Mouse (Mus musculus): ENCODE results near the gene Ccdc177.
A peak's percentile ranks its signal among the peaks of the same experiment; 100 is the strongest.

Gene Ccdc177

DNA sequence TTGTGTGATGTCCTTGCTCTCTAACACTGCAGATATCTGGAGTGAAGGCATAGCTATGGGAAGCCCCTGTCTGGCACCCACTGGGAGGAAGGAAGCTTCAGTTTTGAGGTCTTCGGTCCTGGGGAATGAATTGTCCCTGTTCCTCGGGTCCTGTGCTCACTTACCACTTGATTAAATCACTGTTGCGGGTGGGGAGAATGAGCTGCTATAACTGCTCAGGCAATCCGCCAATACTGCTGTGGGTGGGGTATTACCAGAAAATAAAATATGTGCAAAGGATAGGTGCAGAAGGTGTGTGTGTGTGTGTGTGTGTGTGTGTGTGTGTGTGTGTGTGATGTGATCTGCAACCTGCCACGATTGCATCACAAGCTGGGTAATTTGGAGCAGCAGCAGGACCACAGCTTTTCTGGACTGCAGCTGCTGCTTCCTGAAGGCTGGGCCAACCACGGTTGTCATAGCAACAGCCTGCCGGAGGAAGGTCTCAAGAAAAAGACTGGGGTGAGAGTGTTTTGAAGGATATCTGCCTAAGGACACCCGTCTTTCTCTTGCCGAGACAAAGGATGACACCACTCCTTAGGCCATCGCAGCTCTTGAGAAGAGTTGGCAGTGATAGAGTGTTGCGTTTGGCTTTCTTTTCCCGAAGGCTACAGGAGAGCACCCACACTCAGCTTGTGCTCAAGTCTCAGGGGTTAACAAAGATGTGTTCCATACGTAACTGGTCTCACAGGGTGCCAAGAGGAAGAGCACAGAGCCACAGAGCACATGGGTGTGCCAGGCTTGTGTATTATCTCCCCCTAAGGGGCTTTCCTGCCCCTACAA is 23.8 kb downstream of the Ccdc177 start:
- no peak for DNase-seq (ENCODE audit: low read depth, low spot score)

DNA sequence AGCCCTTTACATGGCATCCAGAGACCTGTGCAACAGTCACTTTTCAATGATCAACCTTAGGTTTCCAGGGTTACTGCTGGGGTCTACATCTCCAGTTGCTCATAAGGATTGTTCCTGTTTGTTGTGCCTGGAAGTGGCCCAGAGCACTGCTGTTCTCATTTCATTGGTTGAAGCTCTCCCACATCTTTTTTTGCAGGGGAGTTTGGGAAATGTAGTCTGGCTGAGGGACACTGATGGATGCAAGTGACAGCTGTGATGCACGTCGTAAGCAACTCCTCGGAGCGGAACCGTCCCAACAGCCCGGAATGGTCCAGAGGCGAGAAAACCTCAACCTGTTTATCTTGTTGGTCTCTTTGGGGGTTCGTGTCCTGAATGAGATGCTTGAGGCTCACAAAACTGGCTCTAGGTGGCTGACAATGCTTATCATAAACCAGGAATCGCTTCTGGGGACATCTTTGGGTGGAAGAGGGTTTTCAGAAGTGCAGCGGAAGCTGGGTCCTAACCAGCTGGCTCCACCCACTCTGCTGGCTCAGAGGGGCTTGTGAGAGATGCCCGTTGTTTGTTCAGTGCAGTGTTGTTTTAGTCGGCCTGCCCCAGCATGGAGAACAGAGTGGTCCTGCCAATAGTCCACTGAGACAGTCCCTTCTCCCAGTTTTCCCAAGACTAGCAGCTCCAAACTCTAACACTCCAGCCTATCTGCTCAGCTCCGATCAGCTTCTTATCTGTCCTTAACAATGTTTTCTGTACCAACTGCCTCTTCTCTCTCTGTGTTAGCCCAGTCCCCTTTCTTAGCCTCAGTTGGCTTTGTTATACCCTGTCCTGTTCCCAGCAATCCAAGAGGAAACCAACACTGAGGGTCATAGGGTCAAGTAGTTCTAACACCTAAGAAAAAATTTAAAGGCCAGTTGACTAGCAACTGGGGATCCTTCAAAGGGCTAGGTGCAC is 25.7 kb downstream of the Ccdc177 start:
- no peak for DNase-seq (ENCODE audit: low read depth, low spot score)

DNA sequence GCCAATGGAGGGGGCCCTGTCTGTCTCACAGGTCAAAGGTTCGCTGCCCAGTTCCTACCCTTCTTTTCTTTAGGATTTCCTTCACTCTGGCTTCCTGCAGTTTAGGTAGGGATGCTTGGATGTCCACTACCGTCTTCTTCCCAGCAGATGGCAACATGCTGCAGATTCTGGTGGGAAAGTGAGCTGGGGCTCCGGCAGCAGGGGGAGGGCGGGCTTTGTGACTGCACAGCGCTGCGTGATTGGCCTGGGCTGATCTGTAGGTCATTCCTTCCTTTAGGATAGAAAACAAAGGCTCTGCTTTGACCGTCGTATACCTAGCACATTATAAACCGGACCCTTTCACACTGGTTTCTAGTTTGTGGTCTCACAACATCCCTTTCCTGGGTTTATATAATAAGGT is 29.9 kb downstream of the Ccdc177 start:
- no peak for DNase-seq (ENCODE audit: low read depth, low spot score)

GRCm38 (mm10) chr12:80729758-80730530 is 30.5 kb downstream of the Ccdc177 start:
- DNase-seq (ENCODE audit: low read depth, low spot score): no peak

DNA sequence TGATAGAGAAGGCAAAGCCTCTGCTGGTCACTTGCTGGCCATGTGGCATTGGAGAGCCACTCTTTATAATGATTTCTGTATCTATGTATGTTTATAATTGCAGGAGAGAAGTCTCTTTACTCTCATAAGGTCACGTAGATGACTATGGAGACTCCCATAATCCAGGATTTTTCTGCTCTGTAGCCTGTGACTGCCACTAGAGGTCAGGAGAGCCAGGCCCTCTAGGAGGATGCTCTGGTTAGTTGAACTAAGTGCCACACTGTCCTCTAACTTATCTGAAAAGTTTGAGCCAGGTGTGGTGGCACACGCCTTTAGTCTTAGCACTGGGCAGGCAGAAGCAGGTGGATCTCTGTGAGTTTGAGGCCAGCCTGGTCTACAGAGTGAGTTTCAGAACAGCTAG is 31.7 kb downstream of the Ccdc177 start:
- no peak for DNase-seq (ENCODE audit: low read depth, low spot score)

GRCm38 (mm10) chr12:80728207-80728606 is 32.3 kb downstream of the Ccdc177 start:
- no peak for DNase-seq (ENCODE audit: low read depth, low spot score)

- peak; percentile 56 for DNase-seq (ENCODE audit: low read depth, low spot score)
Measured at GRCm38 (mm10) chr12:80724853-80725559, 35.5 kb downstream of the Ccdc177 start.

DNA sequence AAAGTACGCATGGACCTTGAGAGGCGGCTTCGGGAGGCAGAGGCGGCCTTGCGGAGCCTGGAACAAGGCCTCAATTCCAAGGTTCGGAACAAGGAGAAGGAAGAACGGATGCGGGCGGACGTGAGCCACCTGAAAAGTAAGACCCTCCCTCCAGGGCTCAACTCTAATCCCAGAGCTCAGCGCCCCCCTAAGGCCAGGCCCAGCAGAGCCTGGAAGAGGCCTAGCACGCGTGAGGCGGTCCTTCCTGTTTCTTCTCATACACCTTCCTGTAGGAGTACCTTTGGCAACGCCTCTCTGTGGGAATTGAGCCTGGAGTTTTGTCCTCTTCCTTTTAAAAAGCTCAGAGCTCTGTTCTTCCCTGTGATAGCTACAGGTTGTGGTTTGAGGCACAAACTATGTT is 39.0 kb downstream of the Ccdc177 start:
- no peak for DNase-seq (ENCODE audit: low read depth, low spot score)

DNA sequence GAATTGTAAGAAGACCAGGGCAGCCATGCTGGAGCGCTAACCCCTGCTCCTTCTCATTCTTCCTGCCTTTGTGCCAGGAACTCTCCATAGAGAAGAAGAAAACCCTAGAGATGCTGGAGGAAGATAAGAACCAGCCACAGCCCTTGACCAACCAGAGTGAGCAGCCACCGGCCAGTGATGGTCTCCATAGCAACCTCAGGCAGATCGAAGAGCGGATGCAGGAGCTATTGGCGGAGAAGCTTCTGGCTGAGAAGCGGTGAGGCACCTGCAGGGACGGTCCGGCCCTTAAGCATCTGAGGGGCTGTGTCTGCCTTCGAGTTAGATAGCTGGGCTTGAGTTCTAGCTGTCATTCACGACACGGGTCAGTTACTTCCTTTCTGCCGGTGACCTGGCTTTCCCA is 40.0 kb downstream of the Ccdc177 start:
- no peak for DNase-seq (ENCODE audit: low read depth, low spot score)

DNA sequence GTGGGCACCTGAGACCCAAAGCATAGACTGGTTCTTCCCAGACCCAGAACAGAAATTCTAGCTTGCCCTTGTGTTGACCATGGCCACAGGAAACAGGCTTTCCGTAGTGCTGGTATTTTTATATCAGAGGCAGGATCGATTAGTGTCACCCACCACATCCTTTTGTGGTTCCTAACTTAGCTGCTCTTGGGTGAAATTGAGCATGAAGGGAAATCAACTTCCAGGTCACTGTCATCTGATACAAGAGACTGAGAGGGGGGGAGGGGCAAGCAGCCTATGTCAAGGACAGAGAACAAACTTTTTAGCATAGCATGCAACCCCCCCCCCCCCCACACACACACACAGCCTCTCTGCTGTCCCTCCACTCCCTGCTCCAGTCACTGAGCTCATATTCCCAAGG is 41.3 kb downstream of the Ccdc177 start:
- DNase-seq (ENCODE audit: low read depth, low spot score): no peak

DNA sequence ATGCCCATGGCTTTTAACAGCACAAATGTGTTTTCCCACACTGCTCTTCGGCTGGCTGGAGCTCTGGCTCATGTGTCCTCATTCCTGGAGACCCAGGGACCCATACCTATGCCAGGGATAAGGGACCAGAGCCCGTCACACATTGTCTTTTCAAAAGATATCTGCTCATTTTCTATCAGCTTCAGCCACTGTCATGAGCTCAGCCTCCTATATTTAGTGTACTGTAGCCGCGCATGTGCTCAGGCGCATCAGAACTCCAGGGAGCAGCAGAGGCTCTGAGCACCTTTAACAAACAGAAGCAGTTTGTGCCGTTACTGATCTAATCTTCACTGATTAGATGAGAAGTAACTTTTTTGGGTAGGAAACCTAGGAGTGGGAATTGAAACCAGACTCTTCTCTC is 44.6 kb downstream of the Ccdc177 start:
- DNase-seq (ENCODE audit: low read depth, low spot score): no peak

GRCm38 (mm10) chr12:80706915-80707604 is 53.4 kb downstream of the Ccdc177 start:
- DNase-seq (ENCODE audit: low read depth, low spot score): no peak

GRCm38 (mm10) chr12:80706208-80706914 is 54.1 kb downstream of the Ccdc177 start:
- DNase-seq (ENCODE audit: low read depth, low spot score): no peak

Measured in c-Kit-negative CD71-positive TER-119-positive erythroid progenitor cells, embryonic 14.5 days (primary cell).